Mouse (Mus musculus) erythroblast, embryonic 14.5 days (primary cell): ENCODE data around the gene Lrrc75a. TPM values are rescaled to one million over a fixed set of nuclear protein-coding genes. Genes with fewer than 3 reads are reported as not detected.

ENCODE experiments used
- H3K27me3 ChIP-seq: 2 replicates; pipeline ENCODE4 v1.6.1; 2012; ENCODE audit warnings: inconsistent platforms; ENCODE audit not compliant: control insufficient read depth
- H3K36me3 ChIP-seq: 2 replicates; pipeline ENCODE4 v1.6.1; 2012; ENCODE audit warnings: mild to moderate bottlenecking, inconsistent platforms; ENCODE audit not compliant: control insufficient read depth
- H3K4me1 ChIP-seq: 2 replicates; pipeline ENCODE4 v1.6.1; 2012; ENCODE audit warnings: inconsistent platforms; ENCODE audit not compliant: control insufficient read depth
- H3K4me3 ChIP-seq: replicated peaks from 2 replicates; pipeline ENCODE3; 2012; ENCODE audit warnings: moderate library complexity, mild to moderate bottlenecking, inconsistent platforms
- H3K9me3 ChIP-seq: 2 replicates; pipeline ENCODE4 v1.6.1; 2012; ENCODE audit warnings: low read length, inconsistent platforms, mixed read lengths; ENCODE audit not compliant: control insufficient read depth
- GATA1 ChIP-seq: IDR thresholded peaks from 2 replicates; pipeline ENCODE4 v1.6.1; 2012; ENCODE audit warnings: low read length, inconsistent platforms, mixed read lengths
- TAL1 ChIP-seq: IDR thresholded peaks from 3 replicates; pipeline ENCODE4 v1.6.1; 2012; ENCODE audit warnings: low read length, inconsistent platforms, mixed read lengths
- polyA plus RNA-seq: library from polyadenylated mRNA; stranded (reverse); fragments of >175 nt; gene quantifications from 2 replicates; pipeline ENCODE4 v1.2.3, GENCODE M21; 2012

Lrrc75a gene
- polyA plus RNA-seq, 1 experiment, result 0.08 TPM

GRCm38 (mm10) chr11:62629352-62630224, 18.7 kb downstream of the Lrrc75a start:
- Histone ChIP-seq H3K36me3 (no peaks in the 10 kb centered on the region), H3K4me3 (no peak overlapping the region), H3K27me3 (no peaks in the 10 kb centered on the region), H3K9me3 (no peaks in the 10 kb centered on the region), H3K4me1 (peaks cover 17% of the 10 kb centered on the region)
- TF ChIP-seq GATA1 (no peak), TAL1 (no peak)

GRCm38 (mm10) chr11:62624341-62625291, 23.7 kb downstream of the Lrrc75a start:
- Histone ChIP-seq H3K4me3 (no peak overlapping the region), H3K36me3 (no peaks in the 10 kb centered on the region), H3K27me3 (no peaks in the 10 kb centered on the region), H3K4me1 (peaks cover 13% of the 10 kb centered on the region), H3K9me3 (no peaks in the 10 kb centered on the region)
- TF ChIP-seq TAL1, result no peak
- no peak for TF ChIP-seq GATA1

GRCm38 (mm10) chr11:62622850-62623249, 25.5 kb downstream of the Lrrc75a start:
- TF ChIP-seq TAL1 (no peak; the same call in 2 of the 3 replicates), GATA1 (no peak)
- H3K4me1 ChIP-seq, result peaks cover 7% of the 10 kb centered on the region
- H3K9me3 ChIP-seq, result no peaks in the 10 kb centered on the region
- no peaks in the 10 kb centered on the region for H3K36me3 ChIP-seq
- no peak overlapping the region for H3K4me3 ChIP-seq
- H3K27me3 ChIP-seq, result no peaks in the 10 kb centered on the region

- TF ChIP-seq TAL1 (no peak), GATA1 (no peak)
- Histone ChIP-seq H3K4me3 (no peak overlapping the region), H3K36me3 (no peaks in the 10 kb centered on the region), H3K9me3 (no peaks in the 10 kb centered on the region), H3K27me3 (no peaks in the 10 kb centered on the region), H3K4me1 (peaks cover 7% of the 10 kb centered on the region)
Measured at GRCm38 (mm10) chr11:62621586-62622283, 26.6 kb downstream of the Lrrc75a start.

GRCm38 (mm10) chr11:62621079-62621478, 27.2 kb downstream of the Lrrc75a start:
- Histone ChIP-seq H3K4me1 (peaks cover 7% of the 10 kb centered on the region), H3K36me3 (no peaks in the 10 kb centered on the region), H3K4me3 (no peak overlapping the region), H3K27me3 (no peaks in the 10 kb centered on the region), H3K9me3 (no peaks in the 10 kb centered on the region)
- TF ChIP-seq TAL1 (no peak), GATA1 (no peak)

GRCm38 (mm10) chr11:62615456-62615855, 32.9 kb downstream of the Lrrc75a start:
- TF ChIP-seq GATA1 (no peak), TAL1 (no peak)
- Histone ChIP-seq H3K9me3 (no peaks in the 10 kb centered on the region), H3K4me1 (peaks cover 4% of the 10 kb centered on the region; the same call in 1 of the 2 replicates)

GRCm38 (mm10) chr11:62614876-62615410, 33.4 kb downstream of the Lrrc75a start:
- Histone ChIP-seq H3K36me3 (peaks cover 3% of the 10 kb centered on the region), H3K4me3 (no peak overlapping the region), H3K27me3 (no peaks in the 10 kb centered on the region), H3K9me3 (no peaks in the 10 kb centered on the region), H3K4me1 (peaks cover 4% of the 10 kb centered on the region; the same call in 1 of the 2 replicates)
- TF ChIP-seq GATA1, result no peak
- no peak for TF ChIP-seq TAL1

More at GRCm38 (mm10) chr11:62615456-62615855, 32.9 kb downstream of the Lrrc75a start:
- Histone ChIP-seq H3K27me3 (no peaks in the 10 kb centered on the region), H3K4me3 (no peak overlapping the region), H3K36me3 (peaks cover under 1% of the 10 kb centered on the region; the same call in 1 of the 2 replicates)

GRCm38 (mm10) chr11:62613657-62614365, 34.5 kb downstream of the Lrrc75a start:
- Histone ChIP-seq H3K27me3 (no peaks in the 10 kb centered on the region), H3K4me3 (no peak overlapping the region), H3K9me3 (no peaks in the 10 kb centered on the region), H3K36me3 (peaks cover 11% of the 10 kb centered on the region), H3K4me1 (peaks cover 9% of the 10 kb centered on the region)
- TF ChIP-seq GATA1 (no peak), TAL1 (no peak)
